Mouse (Mus musculus) 416B (cell line): ENCODE results near the gene 1110032A03Rik.

Experiments used
- DNase-seq: peaks from one replicate; pipeline ENCODE4 v3.0.0; 2011; ENCODE audit warnings: low read depth

Gene 1110032A03Rik

DNA sequence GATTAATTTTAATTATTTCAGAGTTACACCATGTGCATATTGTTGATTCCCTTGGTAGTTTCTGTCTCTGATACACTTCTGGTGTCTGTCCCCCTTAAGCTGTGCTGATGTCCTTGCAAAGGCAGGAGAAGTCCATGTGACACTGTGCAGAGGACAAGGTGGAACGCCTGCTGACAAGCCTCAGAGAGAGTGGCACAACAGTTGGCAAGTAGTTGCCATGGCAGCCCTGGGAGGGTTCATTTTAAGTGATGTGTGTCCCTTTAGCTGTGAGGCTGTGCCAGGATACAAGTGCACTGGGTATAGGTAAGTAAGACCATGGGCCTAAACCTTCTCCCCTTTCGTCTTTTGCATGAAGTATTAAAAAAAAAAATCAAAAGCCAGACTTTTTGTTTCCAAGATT is 5.3 kb downstream of the 1110032A03Rik start:
- no peak for DNase-seq

DNA sequence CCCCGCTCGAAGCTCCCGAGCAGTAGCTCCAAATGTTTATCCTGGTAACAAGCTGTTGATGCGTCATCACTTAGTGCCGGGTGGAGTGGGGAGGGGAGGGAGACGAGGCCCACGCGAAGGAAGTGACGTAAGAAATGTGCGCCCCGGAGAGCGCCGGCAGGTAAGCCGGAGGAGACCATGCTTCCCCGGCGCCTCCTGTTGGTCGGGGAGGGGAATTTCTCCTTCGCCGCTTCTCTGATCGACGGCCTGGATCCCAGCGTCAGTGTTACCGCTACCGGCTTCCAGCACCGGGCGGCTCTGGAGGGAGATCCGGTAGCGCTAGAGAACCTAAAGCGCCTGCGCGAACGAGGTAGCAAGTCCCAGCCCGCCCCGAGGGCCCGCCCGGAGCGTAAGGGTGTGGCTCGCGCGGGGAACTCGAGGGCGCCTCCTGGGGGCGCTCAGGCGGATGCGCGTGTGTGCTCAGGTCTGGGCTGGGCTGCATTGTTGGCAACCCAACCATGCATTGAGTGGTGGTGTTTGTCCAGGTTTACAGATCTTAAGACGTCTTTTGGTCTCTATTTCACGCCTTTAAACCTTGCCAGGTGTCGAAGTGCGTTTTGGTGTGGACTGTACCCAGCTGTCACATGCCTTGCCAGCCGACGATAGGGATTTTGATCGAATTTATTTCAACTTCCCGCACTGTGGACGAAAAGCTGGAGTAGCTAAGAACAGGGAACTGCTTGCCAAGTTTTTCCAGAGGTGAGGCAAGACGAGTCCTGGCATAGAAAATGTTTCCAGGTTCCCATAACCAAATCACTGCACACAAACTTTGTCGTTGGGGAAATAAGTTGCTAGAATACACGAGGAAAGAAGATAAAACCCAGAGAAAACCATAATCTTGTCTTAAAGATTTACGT is 7.0 kb downstream of the 1110032A03Rik start, which contains the start of gene Fdxacb1:
Gene Fdxacb1, plus strand, starts transcription at position 130 of the 896 bp plus-strand sequence.
- DNase-seq = peak; percentile 99

DNA sequence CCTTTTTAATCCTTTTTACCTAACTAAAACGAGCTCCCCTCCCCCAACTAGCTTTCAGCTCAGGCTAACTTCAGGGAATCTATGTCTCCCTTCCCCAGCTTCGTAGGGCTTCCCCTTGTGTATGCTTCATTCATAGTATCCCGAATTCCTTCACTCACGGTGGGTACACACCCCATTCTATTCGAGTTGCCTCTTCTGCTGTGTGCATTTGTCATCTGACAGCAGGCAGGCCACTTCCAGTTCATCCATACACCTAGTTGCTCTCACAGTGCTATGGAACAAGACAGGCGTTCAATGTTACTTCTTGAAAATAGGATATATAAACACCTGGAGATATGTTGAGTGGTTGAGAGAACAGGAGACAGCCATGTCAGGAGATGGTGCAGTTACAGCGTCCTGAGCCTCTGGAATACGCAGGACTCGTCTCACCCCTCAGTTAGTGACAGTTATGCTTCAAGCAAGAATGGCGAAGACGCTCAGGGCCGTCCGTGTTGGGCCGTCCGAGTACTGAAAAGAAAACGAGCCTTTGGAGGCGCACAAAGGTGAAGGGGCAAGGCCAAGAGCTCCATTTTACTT is 7.7 kb downstream of the 1110032A03Rik start:
- DNase-seq = no peak

DNA sequence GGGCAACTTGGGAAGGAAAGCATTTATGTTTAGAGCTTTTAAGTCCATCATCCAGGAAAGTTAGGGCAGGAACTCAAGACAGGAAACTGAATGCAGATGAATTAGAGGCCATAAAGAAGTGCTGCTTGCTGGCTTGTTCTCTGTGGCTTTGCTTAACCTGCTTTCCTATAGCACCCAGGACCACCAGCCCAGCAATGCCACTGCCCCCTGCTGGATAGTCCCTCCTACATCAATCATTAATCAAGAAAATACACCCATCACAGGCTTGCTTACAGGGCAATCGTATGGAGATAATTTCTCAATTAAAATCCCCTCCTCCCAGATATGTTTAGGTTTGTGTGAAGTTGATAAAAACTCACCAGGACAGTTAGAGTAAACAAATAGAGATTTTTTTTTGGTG is 12.0 kb downstream of the 1110032A03Rik start:
- peak; percentile 43 for DNase-seq

DNA sequence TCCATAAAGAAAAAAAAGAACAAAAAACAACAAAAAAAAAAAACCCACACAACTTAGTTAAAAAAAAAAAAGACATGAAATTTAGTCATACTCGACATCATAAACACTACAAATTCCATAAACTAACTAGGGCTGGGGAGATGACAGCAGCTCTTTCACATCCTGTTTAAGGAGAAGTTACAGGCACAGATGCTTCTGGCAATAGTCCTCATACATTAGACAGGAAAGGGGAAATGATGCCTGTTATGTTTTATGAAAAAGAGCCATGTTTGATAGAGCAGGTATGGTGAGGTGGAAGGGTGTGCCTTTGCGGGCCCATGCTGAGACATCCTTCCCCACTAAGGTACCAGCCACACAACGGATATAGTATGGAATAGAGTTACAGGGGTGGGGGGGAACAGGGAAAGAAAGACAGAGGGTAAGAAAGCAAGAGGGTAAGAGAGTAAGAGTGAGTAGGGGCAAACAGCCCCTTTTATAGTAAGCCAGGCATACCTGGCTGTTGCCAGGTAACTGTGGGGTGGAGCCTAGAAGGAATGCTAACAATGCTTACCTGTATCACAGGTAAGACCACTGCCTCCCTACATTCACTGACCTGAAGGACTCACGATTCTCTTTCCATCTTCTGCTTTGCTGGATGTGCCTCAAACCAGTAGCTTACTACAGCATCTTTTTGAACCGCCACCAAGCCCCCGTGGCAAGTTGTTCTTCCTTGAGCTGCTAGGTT is 13.6 kb downstream of the 1110032A03Rik start:
- DNase-seq = no peak

DNA sequence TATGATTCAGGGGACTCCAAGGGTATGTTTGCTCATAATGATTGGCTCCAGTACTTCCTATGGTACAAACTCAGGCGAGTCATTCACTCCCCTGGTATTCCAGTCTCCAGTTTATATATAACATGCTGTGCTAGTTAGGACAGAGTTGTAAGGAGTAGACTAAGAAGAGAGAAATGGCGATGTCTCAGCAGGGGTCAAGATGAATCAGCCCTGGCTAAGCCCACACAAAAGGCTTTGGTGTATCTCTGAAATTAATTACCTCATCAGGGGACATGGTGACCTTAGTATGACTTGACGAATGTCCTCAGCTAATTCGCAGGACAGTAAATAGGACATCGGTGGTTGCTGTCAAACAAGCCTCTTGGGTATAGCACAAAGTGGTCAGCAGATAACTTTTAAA is 18.6 kb downstream of the 1110032A03Rik start:
- DNase-seq = no peak

DNA sequence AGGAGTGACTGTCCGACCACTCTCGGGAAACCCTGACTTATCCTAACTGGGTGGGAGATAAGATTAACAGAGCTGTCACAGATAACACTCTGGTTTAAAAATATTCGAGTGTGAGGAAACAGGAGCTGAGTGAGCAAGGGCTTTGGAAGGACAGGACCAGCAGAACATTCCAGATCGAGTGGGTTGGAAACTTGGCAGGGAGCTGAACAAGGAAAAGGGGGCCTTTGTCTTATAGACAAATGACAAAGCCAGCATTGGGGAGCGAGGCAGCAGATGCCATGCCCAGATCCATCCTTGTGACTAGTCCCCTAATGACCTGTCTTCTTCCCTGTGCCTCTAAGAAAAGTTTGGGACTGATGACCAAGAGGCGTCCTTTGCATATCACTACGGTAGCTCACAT is 21.4 kb downstream of the 1110032A03Rik start:
- DNase-seq = no peak

DNA sequence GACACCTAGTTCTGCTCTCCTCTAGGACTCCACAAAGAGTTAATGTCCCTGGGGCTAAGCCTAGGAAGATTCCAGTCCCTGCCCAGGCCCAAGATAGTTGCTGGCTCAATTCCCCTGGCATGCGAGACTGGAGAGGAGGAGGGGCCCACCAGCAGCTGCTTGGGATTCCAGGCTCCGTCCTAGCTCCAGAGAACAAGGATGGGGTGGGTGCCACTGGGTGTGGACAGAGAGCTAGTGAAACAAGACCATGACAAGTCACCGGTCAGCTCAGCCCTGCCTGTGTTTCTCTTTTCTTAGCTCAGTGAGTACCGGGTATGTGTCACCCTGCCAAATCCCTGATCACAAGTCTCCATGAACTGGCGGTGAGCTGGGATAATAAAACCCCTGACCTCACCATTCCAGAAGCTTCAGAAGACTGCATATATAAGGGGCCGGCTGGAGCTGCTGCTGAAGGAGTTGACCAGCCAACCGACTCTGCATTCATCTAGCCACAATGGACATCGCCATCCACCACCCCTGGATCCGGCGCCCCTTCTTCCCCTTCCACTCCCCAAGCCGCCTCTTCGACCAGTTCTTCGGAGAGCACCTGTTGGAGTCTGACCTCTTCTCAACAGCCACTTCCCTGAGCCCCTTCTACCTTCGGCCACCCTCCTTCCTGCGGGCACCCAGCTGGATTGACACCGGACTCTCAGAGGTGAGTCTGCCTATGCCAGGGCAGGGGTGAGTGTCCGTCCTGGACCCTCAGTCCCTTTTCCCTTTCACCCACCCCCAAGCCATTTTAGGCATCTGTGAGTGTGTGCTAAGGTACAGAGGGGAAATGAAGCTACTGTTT is 22.3 kb downstream of the 1110032A03Rik start:
- DNase-seq = no peak

DNA sequence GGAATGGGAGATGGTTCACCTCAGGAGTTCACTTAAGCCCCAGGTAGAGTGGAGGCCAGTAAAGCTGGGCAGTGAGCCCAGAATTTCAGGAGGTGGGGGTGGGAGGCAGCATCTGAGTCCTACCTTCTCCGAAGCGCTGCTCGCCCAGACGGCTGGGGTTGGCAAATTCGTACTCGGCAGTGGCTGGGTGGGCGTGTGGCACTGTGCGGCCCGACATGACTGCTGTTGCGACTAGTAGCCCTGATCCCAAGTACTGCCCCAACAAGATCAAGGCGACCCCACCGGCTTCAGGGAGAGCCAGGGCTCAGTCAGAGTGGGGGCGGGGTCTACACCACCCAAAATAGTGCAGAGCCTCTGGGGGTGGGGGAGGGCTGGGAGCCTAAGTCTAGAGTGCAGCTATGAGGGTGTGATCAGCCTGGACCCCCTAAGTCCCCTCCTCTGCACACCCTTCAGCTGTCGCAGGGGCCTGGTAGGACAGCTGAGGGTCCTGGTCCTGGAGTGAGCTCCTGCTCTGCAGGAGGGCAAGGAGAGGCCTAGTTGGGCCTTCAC is 23.2 kb downstream of the 1110032A03Rik start, which contains the start of gene Hspb2:
Gene Hspb2, minus strand, starts transcription at position 301 of the 549 bp plus-strand sequence.
- DNase-seq = no peak

DNA sequence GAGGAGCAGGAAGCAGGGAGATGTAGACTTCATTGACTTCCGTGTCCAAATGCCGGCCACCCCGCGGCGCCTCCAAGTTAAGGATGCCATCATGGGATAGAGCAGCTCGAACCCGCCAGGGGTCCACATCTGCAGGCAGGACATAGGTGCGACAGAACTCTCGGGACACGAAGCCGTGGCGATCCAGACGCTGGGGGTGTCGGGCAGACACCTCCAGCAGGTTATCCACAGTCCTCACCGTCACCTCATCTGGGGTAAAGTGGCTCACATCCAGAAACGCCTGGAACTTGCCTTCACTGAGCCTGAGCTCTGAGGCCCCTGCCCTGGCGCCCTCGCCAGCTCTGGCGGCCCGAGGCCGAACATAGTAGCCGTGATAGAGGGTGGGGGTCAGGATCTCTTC is 24.0 kb downstream of the 1110032A03Rik start, which contains the start of gene Cryab:
Gene Cryab, plus strand, starts transcription at position 3 of the 400 bp plus-strand sequence.
- DNase-seq = no peak

DNA sequence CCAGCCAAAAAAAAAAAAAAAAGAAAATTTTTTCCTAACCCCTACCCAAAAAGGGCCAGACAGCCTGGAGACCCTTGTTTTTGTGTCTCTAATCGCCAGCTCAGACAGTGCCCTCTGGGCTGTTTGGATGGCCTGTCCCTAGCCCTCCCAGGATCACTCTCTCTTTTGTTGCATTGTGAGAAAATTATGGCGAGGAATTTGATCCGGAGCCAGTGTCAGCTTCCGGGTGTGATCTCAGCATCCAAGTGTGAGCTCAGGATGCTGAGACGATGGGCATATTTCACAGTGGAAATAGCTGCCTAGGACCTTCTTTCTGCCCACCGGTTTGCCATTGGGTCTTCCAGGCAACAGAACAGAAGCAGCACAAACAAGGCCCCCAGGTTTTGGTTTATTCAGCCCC is 24.6 kb downstream of the 1110032A03Rik start:
- no peak for DNase-seq

DNA sequence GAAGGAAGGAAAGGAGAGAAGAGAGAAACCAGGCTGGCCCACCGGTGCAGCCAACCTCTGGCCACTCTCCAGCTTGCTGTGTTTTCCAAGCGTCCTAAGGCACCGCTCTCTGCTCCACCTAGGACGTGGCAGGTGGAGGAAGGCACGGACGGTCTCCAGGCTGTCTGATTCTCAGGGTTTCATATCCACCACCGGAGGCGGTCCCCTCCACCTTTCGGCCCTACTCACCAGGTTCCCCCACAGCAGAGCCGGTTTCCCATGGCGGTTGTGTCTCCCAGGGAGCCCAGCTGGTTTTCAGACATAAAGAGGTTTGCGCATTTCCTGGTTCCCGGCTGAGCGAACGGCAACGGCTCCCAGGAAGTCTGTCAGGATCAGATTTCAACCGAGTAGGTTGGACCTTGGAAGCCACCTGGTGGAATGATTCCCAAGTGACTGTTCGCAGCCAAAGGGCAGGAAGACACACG is 29.1 kb downstream of the 1110032A03Rik start, which contains the start of gene 2310030G06Rik:
Gene 2310030G06Rik, minus strand, starts transcription at position 323 of the 464 bp plus-strand sequence.
- DNase-seq = no peak

DNA sequence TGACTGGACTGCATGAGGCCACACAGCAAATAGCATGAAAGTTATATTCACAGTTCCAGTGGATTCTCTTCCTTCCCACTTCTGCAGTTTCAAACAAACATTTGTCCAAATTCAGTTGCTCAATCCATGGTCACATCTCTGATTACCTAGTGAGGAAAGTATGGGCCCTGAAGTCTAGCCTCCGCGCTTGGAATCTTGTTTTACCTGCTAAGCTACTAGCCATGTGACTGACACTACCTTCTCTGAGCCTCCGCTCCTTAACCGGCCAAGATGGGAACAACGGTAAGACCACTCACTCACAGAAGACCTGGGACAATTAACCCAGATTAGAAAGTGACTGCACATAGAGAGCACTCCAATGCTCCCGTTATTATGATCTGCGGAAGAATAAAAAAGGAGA is 29.5 kb downstream of the 1110032A03Rik start:
- DNase-seq = no peak

DNA sequence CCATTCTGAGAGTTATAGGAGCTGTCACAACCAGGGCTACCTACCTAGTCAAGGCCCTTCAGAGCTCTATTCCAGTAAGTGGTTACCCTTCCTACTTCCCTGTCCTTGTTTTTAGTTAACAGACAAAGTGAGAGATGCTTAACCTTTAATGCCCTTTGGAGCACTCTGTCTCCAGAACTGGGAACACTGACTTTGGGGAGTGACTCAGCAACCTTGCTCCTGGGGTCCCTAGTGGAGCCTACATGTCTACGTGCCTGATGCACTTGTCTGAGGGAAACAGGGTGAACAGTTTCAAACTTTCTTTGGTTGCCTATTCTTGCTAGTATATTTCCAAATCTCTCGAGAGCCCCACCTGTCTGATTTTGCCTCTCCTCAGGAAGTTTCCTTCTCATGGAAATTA is 32.6 kb downstream of the 1110032A03Rik start:
- DNase-seq = no peak

DNA sequence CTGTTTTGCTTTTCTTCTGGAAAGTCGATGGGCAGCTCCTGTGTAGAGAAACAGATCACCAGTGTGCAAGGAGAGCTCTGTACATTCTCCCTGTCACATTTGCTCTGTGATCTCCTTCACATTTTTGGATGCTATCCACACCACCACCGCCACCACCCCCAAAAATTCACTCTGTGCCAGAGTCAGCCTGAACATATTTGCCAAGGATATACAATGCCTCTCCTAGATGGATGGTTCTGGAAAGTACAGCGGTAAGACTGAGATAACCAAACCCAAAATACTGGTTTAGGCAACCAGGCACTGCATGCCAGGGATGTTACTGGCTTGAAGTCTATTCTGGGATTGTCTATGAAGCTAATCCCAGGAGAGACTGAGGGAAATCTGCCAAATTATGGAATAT is 33.1 kb downstream of the 1110032A03Rik start:
- no peak for DNase-seq

DNA sequence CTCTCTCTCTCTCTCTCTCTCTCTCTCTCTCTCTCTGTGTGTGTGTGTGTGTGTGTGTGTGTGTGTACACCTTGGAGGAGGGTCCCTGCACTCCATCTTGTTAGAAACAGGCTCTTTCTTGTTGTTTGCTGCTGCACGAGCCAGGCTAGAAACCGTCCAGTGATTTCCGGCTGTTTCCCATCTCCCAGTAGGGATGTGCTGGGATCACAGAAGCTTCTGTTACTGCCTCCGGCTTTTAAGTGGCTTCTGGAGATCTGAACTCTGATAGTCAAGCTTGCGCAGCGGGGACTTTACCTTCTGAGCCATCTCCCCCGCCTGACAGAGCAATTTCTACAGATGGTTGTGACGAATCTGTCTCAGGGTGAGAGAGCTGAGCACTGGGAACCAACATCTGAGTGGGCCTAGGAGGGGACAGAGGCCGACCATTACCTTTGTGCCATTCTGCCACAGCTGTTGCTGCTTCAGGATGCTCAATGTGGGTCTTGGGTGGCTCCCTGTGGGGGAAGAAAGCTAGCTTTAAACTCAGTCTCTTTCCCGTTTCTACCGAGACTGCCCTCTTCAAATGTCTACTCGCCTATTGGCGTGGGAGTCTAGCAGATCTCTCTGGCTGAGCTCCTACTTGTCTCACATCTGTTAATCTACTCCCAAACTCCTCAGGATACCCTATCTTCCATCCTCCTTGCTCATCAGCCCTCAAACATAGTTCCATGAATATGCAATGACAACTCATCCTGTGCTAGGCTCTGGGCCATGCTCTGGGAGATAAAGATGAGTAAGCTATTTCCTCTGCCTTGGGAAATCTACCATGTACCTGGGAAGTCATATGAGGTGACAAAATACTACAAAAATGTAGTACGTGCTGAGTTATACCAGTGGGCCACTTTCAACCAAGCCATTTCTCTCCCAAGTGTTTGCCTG is 34.2 kb downstream of the 1110032A03Rik start:
- no peak for DNase-seq

DNA sequence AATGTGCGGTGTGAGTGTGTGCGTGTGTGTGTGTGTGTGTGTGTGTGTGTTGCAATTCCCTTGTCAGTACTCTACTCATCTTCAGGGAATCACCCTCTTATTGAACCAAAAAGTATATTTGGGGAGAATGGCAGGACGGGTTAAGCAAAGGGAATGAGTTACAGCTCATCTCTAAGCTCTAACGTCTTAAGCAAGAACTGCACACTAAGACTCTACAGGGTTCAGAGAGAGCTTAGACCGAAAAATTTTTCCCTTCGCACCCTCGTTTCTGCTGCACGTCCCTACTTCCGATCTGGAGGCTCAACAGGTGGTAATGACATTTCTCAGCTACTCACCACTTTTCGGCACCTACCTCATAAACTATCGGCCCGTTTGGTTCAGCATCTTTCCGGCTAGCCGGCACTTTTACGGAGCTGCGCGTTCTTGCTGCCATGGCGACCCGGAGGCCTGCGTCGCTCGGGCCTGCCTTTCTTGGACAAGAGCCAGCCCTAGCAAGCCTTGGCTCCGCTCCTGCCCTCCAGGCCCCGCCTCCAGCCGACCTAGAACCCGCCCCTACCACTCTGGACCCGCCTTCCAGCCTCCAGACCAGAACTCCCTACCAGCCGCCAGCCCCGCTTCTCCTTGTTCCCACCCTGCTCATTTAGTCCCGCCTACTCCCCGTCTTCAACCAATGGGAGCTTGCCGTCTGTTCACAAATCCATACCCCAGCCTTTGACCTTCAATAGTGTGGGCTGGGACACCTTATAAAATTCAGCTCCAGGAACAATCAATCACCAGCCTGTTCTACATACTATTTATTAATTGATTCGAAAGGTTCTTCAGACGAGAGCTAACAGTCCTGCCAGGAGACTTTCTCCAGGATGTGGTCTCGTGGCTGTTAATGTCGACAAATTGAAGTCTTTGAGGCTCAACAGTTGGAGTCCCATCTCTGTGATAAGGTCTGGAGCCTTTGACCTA is 36.1 kb downstream of the 1110032A03Rik start, which contains the start of gene Dixdc1:
Gene Dixdc1, minus strand, starts transcription at position 604 of the 957 bp plus-strand sequence.
- peak; percentile 64 for DNase-seq

DNA sequence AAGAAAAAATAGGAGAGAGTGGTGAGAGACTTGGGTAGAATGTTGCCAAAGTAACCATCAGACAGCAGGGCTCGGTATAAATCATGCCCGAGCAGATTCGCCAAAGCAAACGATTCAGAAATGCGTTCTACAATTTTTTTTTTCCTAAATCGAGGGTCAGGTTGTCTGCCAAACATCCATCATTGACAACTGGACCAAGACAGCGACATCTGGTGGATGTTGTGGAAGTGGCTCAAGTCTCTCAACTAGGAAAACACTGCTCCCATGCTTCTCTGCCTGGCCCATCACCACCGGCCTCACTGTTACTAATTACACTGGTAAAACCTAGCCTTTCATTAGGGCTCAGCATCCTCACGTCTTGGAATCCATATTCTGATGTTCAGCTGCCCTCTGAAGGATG is 40.3 kb downstream of the 1110032A03Rik start:
- DNase-seq = peak; percentile 63

DNA sequence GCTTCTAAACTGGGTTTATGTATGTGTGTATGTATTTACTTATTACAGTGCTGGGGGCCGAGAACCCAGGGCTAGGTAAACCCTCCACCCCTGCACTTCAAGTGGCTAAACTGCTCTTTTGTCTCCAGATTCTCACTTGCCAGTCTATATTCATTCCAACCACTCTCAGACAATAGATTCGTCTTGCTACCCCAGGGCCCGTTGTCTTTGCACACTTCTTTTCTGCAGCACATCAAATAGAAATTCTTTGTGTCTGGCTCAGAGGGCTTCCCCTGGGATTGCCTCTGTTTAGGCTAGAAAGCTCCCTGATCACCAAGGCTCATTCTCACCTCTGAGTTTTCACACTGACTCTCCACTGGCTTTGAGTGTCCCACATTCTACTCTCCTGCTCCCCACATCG is 42.8 kb downstream of the 1110032A03Rik start:
- DNase-seq = no peak
